Mouse (Mus musculus) liver, embryonic 14.5 days (tissue): ENCODE measurements around the gene Hsdl2.

ENCODE experiments used
- CTCF ChIP-seq: IDR thresholded peaks from 2 replicates; pipeline ENCODE4 v1.5.1; 2016; ENCODE audit warnings: antibody characterized with exemption, low read depth, control low read depth
- EP300 ChIP-seq: IDR thresholded peaks from 2 replicates; pipeline ENCODE4 v1.6.1; 2016; ENCODE audit warnings: antibody characterized with exemption, low read depth

DNA sequence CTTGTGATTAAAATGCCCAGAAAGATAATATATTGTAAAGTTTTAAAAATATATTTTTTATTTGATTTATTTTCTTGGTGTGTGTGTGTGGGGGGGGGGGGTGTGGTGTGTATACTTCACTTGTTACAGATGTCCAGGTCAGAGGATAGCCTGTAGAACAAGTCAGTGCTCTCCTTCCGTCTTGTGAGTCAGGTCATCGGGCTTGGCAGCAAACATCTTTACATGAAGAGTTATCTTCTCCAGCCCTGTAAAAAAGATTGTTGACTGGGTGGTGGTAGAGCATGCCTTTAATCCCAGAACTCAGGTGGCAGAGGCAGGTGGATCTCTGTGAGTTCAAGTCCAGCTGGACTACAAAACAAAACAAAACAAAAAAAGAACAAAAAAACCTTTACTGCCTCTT, 64.2 kb downstream of the Hsdl2 start:
- no peak for TF ChIP-seq EP300
- no peak for TF ChIP-seq CTCF
